Mouse (Mus musculus) CH12.LX (cell line): Measurements from ENCODE around the gene Jarid2. TPM values are rescaled to one million over a fixed set of nuclear protein-coding genes. Genes with fewer than 3 reads are reported as not detected.
A peak's percentile ranks its signal among the peaks of the same experiment; 100 is the strongest.

Experiments
- DNase-seq: peaks from one replicate; pipeline ENCODE4 v3.0.0-alpha.2; 2013; ENCODE audit errors: extremely low read depth
- H3K27ac ChIP-seq: 2 replicates; pipeline ENCODE4 v1.5.1; 2012; ENCODE audit warnings: low read depth, mild to moderate bottlenecking, control low read depth, moderate library complexity; ENCODE audit not compliant: insufficient read depth
- H3K27me3 ChIP-seq: replicated peaks from 2 replicates; pipeline ENCODE3; 2012; ENCODE audit warnings: inconsistent platforms
- H3K36me3 ChIP-seq, 2 experiments: replicated peaks in 1 of 2; 2 replicates each; pipeline versions ENCODE3 to v1.6.1; 2012; ENCODE audit warnings: inconsistent platforms in 1 of 2, low read length in 1 of 2, mild to moderate bottlenecking in 1 of 2, mixed read lengths in 1 of 2, moderate library complexity in 1 of 2; ENCODE audit not compliant: control insufficient read depth in 1 of 2, insufficient read depth in 1 of 2
- H3K4me1 ChIP-seq, 2 experiments: 2 replicates each; pipeline ENCODE4 v1.6.1; 2012; ENCODE audit warnings: inconsistent platforms in 1 of 2, moderate library complexity in 1 of 2; ENCODE audit not compliant: insufficient read depth in 2 of 2, control insufficient read depth in 1 of 2
- H3K4me2 ChIP-seq: 2 replicates; pipeline ENCODE4 v1.6.1; 2012; ENCODE audit warnings: low read depth, mild to moderate bottlenecking, control low read depth; ENCODE audit not compliant: poor library complexity, insufficient read depth, severe bottlenecking
- H3K4me3 ChIP-seq, 3 experiments: fragments of 150-350 bp in 1 of 3; sonication (generic) in 1 of 3; replicated peaks in 1 of 3; 2 replicates each; pipeline versions ENCODE3 to v1.5.1; 2011 to 2012; ENCODE audit warnings: low read depth in 2 of 3, low read length in 2 of 3, mild to moderate bottlenecking in 2 of 3, moderate library complexity in 2 of 3, control low read depth in 1 of 3, improper control_type of control experiment in 1 of 3, inconsistent platforms in 1 of 3, mixed read lengths in 1 of 3; ENCODE audit not compliant: poor library complexity in 1 of 3
- H3K79me2 ChIP-seq: replicated peaks from 2 replicates; pipeline ENCODE4 v1.6.1; 2012; ENCODE audit warnings: mild to moderate bottlenecking, moderate library complexity; ENCODE audit not compliant: control insufficient read depth, poor library complexity, insufficient read depth, severe bottlenecking; ENCODE audit errors: extremely low read depth
- H3K9ac ChIP-seq: 2 replicates; pipeline ENCODE4 v1.6.1; 2012; ENCODE audit warnings: low read depth, mild to moderate bottlenecking, control low read depth, moderate library complexity; ENCODE audit not compliant: insufficient read depth
- H3K9me3 ChIP-seq: replicated peaks from 2 replicates; pipeline ENCODE3; 2012; ENCODE audit warnings: low read length, inconsistent platforms, mixed read lengths
- BHLHE40 ChIP-seq: IDR thresholded peaks from 2 replicates; pipeline ENCODE4 v1.6.1; 2011; ENCODE audit warnings: mild to moderate bottlenecking, low read depth, low read length, improper control_type of control experiment
- CHD2 ChIP-seq: IDR thresholded peaks from 2 replicates; pipeline ENCODE4 v1.6.1; 2011; ENCODE audit warnings: low read length, improper control_type of control experiment
- CTCF ChIP-seq, 2 experiments: IDR thresholded peaks in 1 of 2; conservative IDR thresholded peaks in 1 of 2; 2 replicates each; pipeline ENCODE4 v1.5.1; 2011 to 2012; ENCODE audit warnings: low read depth in 2 of 2, low read length in 2 of 2, improper control_type of control experiment in 1 of 2, inconsistent platforms in 1 of 2, mild to moderate bottlenecking in 1 of 2, moderate library complexity in 1 of 2
- ELF1 ChIP-seq: IDR thresholded peaks from 2 replicates; pipeline ENCODE4 v1.6.1; 2014; ENCODE audit warnings: low read depth, mild to moderate bottlenecking, inconsistent platforms, low read length, improper control_type of control experiment
- EP300 ChIP-seq: IDR thresholded peaks from 2 replicates; pipeline ENCODE4 v1.6.1; 2011; ENCODE audit warnings: low read length, improper control_type of control experiment
- ETS1 ChIP-seq: conservative IDR thresholded peaks from 2 replicates; pipeline ENCODE4 v1.6.1; 2012; ENCODE audit warnings: low read depth, mild to moderate bottlenecking, inconsistent platforms, low read length, improper control_type of control experiment, moderate library complexity
- HCFC1 ChIP-seq: IDR thresholded peaks from 2 replicates; pipeline ENCODE4 v1.6.1; 2012; ENCODE audit warnings: low read depth, mild to moderate bottlenecking, inconsistent platforms, low read length, improper control_type of control experiment
- IRF4 ChIP-seq: IDR thresholded peaks from 2 replicates; pipeline ENCODE4 v1.6.1; 2014; ENCODE audit warnings: low read depth, mild to moderate bottlenecking, inconsistent platforms, low read length, improper control_type of control experiment
- MAFK ChIP-seq: IDR thresholded peaks from 2 replicates; pipeline ENCODE4 v1.6.1; 2011; ENCODE audit warnings: low read length, improper control_type of control experiment; ENCODE audit not compliant: insufficient replicate concordance
- MEF2A ChIP-seq: IDR thresholded peaks from 2 replicates; pipeline ENCODE4 v1.6.1; 2014; ENCODE audit warnings: low read depth, mild to moderate bottlenecking, inconsistent platforms, low read length, improper control_type of control experiment, borderline replicate concordance
- POLR2A ChIP-seq: IDR thresholded peaks from 2 replicates; pipeline ENCODE4 v1.6.1; 2011; ENCODE audit warnings: low read depth, mild to moderate bottlenecking, improper control_type of control experiment, low read length
- SIN3A ChIP-seq: IDR thresholded peaks from 2 replicates; pipeline ENCODE4 v1.6.1; 2012; ENCODE audit warnings: low read length, improper control_type of control experiment, inconsistent platforms
- SMC3 ChIP-seq: IDR thresholded peaks from 2 replicates; pipeline ENCODE4 v1.6.1; 2011; ENCODE audit warnings: low read depth, low read length, improper control_type of control experiment
- UBTF ChIP-seq: IDR thresholded peaks from 2 replicates; pipeline ENCODE4 v1.6.1; 2012; ENCODE audit warnings: low read depth, mild to moderate bottlenecking, inconsistent platforms, low read length, improper control_type of control experiment, moderate library complexity
- dilution Hi-C: fragments of 300-500 bp; cut with MboI; formaldehyde crosslinking; loops from 2 replicates; pipeline ENCODE4 v1.14.3; 2020; ENCODE audit warnings: low sequenced_read_pairs; ENCODE audit not compliant: extremely low pct_unique_long_range_greater_than_20kb, extremely low pct_ligation_motif_present
- in situ Hi-C: fragments of 300-500 bp; cut with MboI; formaldehyde crosslinking; loops from 3 replicates; pipeline ENCODE4 v1.14.3; 2019; ENCODE audit warnings: low sequenced_read_pairs, low pct_ligation_motif_present, low pct_unique_long_range_greater_than_20kb, mixed read lengths
- polyA plus RNA-seq: library from polyadenylated mRNA; unstranded; fragments of >175 nt; gene quantifications from 2 replicates; pipeline ENCODE4 v1.2.1, GENCODE M21; 2012; ENCODE audit warnings: low read depth; ENCODE audit not compliant: insufficient read length
- total RNA-seq, 2 experiments: library from RNA; depleted of rRNA; stranded (reverse); fragments of 300-350 nt in 1 of 2; fragments of >200 nt in 1 of 2; gene quantifications; 2 replicates each; pipeline ENCODE4 v1.2.3; 2012 to 2014

Gene Jarid2
- total RNA-seq (2012; rRNA removed) = 3.2 and 4.5 TPM in 2 replicates
- 6.1 and 7.8 TPM in 2 replicates for total RNA-seq (2014; rRNA removed)
- polyA plus RNA-seq = 10.9 and 14.2 TPM in 2 replicates

GRCm38 (mm10) chr13:44729424-44729971 is at the start of gene Jarid2:
Gene Jarid2, plus strand, starts transcription at chr13:44729474.
- in situ Hi-C loops = loop anchor here (10.0 to 25.0 kb wide), 2 partner anchors 145 to 867 kb away; no protein-coding TSS in a partner anchor
- DNase-seq = peak; percentile 38
- no peaks in the 10 kb centered on the region for H3K9me3 ChIP-seq
- peaks cover 16% of the 10 kb centered on the region for H3K79me2 ChIP-seq
- TF ChIP-seq POLR2A (peak; percentile 19; the same call in 1 of the 2 replicates), SIN3A (no peak), SMC3 (no peak), HCFC1 (peak; percentile 28; the same call in 1 of the 2 replicates), UBTF (peak; percentile 25; the same call in 1 of the 2 replicates), ELF1 (peak; percentile 47)
- H3K27ac ChIP-seq = peak within 1 kb of the TSS; percentile 25
- H3K4me2 ChIP-seq = peak within 1 kb of the TSS; percentile 86
- no peaks in the 10 kb centered on the region for H3K36me3 ChIP-seq
- dilution Hi-C loops = no loop called here
- H3K4me3 ChIP-seq = peak within 1 kb of the TSS; percentile 55 to 96 (median 78)
- no peaks in the 10 kb centered on the region for H3K27me3 ChIP-seq
- peak within 1 kb of the TSS; percentile 95 for H3K9ac ChIP-seq
- H3K4me1 ChIP-seq = peaks cover 2 to 22% of the 10 kb centered on the region in 2 experiments; a peak in 3 of 4 replicates

- no peak overlapping the region for H3K4me3 ChIP-seq
- TF ChIP-seq POLR2A = no peak
- 0 out of 2 replicates have a peak, but pooled peaks have one; percentile 21 for TF ChIP-seq MAFK
- no peak for TF ChIP-seq CHD2
- peak; percentile 67 for TF ChIP-seq ETS1
- peak; percentile 75 for TF ChIP-seq BHLHE40
- TF ChIP-seq SIN3A = 0 out of 2 replicates have a peak, but pooled peaks have one; percentile 44
- TF ChIP-seq MEF2A = peak; percentile 55; the same call in 1 of the 2 replicates
- TF ChIP-seq IRF4 = peak; percentile 74
- peak; percentile 53; the same call in 1 of the 2 replicates for TF ChIP-seq EP300
- TF ChIP-seq CTCF (conservative IDR thresholded peaks at IDR 0.05 in 1 of 2, IDR thresholded peaks at IDR 0.05 in 1 of 2; ENCODE audit: low read depth in 2 of 2, low read length in 2 of 2) = no peak
- in situ Hi-C loops = no loop called here
- no peak overlapping the region for H3K9ac ChIP-seq
- peaks cover 8% of the 10 kb centered on the region for H3K9me3 ChIP-seq
- H3K79me2 ChIP-seq = no peaks in the 10 kb centered on the region
- dilution Hi-C loops = no loop called here
- peaks cover 8 to 22% of the 10 kb centered on the region in 2 experiments for H3K4me1 ChIP-seq
- no peak overlapping the region for H3K4me2 ChIP-seq
- DNase-seq = peak; percentile 84
- H3K36me3 ChIP-seq = no peaks in the 10 kb centered on the region
- no peak overlapping the region for H3K27ac ChIP-seq
- no peaks in the 10 kb centered on the region for H3K27me3 ChIP-seq
Measured at GRCm38 (mm10) chr13:44681051-44681450, 48.2 kb upstream of the Jarid2 start.
